Mouse (Mus musculus): ENCODE measurements at regions not wholly inside any gene's neighbourhood (a gene's known extent, or its start where the extent isn't known, plus 50 kb on each side); places are given as distances from the start of the nearest gene placed in this dataset.

- DNase-seq (ENCODE audit: low spot score), result no peak
Measured at GRCm38 (mm10) chr1:35580474-35580873, 487.7 kb upstream of the Hs6st1 start.

- DNase-seq (ENCODE audit: low spot score), result no peak
Measured at GRCm38 (mm10) chr1:35587900-35588299, 480.3 kb upstream of the Hs6st1 start.

GRCm38 (mm10) chr1:35588939-35589338 is 479.3 kb upstream of the Hs6st1 start:
- DNase-seq (ENCODE audit: low spot score), result no peak

GRCm38 (mm10) chr1:35600847-35601246 is 467.4 kb upstream of the Hs6st1 start:
- DNase-seq (ENCODE audit: low spot score), result no peak

- DNase-seq (ENCODE audit: low spot score), result no peak
Measured at GRCm38 (mm10) chr1:35615131-35615530, 453.1 kb upstream of the Hs6st1 start.

GRCm38 (mm10) chr1:35619476-35619875 is 448.7 kb upstream of the Hs6st1 start:
- DNase-seq (ENCODE audit: low spot score), result no peak

GRCm38 (mm10) chr1:35642595-35642994 is 425.6 kb upstream of the Hs6st1 start:
- no peak for DNase-seq (ENCODE audit: low spot score)

- DNase-seq (ENCODE audit: low spot score), result no peak
Measured at GRCm38 (mm10) chr1:35653119-35653956, 414.9 kb upstream of the Hs6st1 start.

GRCm38 (mm10) chr1:35663006-35663405 is 405.2 kb upstream of the Hs6st1 start:
- DNase-seq (ENCODE audit: low spot score), result no peak

GRCm38 (mm10) chr1:35673524-35673923 is 394.7 kb upstream of the Hs6st1 start:
- DNase-seq (ENCODE audit: low spot score), result no peak

GRCm38 (mm10) chr1:35673992-35674391 is 394.2 kb upstream of the Hs6st1 start:
- DNase-seq (ENCODE audit: low spot score), result no peak

- DNase-seq (ENCODE audit: low spot score), result no peak
Measured at GRCm38 (mm10) chr1:35682511-35682949, 385.7 kb upstream of the Hs6st1 start.

GRCm38 (mm10) chr1:35685651-35686050 is 382.5 kb upstream of the Hs6st1 start:
- DNase-seq (ENCODE audit: low spot score), result no peak

- DNase-seq (ENCODE audit: low spot score), result no peak
Measured at GRCm38 (mm10) chr1:35694349-35694748, 373.9 kb upstream of the Hs6st1 start.

GRCm38 (mm10) chr1:35694775-35695591 is 373.2 kb upstream of the Hs6st1 start:
- no peak for DNase-seq (ENCODE audit: low spot score)

GRCm38 (mm10) chr1:35697218-35697617 is 371.0 kb upstream of the Hs6st1 start:
- no peak for DNase-seq (ENCODE audit: low spot score)

GRCm38 (mm10) chr1:35697834-35698500 is 370.2 kb upstream of the Hs6st1 start:
- no peak for DNase-seq (ENCODE audit: low spot score)

- no peak for DNase-seq (ENCODE audit: low spot score)
Measured at GRCm38 (mm10) chr1:35702585-35702984, 365.6 kb upstream of the Hs6st1 start.

- DNase-seq (ENCODE audit: low spot score), result no peak
Measured at GRCm38 (mm10) chr1:35706336-35706735, 361.9 kb upstream of the Hs6st1 start.

GRCm38 (mm10) chr1:35708176-35708788 is 359.9 kb upstream of the Hs6st1 start:
- no peak for DNase-seq (ENCODE audit: low spot score)

GRCm38 (mm10) chr1:35709214-35709613 is 359.0 kb upstream of the Hs6st1 start:
- no peak for DNase-seq (ENCODE audit: low spot score)

- no peak for DNase-seq (ENCODE audit: low spot score)
Measured at GRCm38 (mm10) chr1:35713961-35714360, 354.2 kb upstream of the Hs6st1 start.

All from gastrocnemius, adult 18-20 months (tissue).